Mouse (Mus musculus) thymus, adult 2 months (tissue): ENCODE data around the gene Usp20.

Source experiments
- CTCF ChIP-seq: fragments of 200-500 bp; IDR thresholded peaks from 2 replicates; pipeline ENCODE4 v1.5.1; 2012; ENCODE audit warnings: mild to moderate bottlenecking, control low read depth, low read length, moderate library complexity, borderline replicate concordance; ENCODE audit not compliant: control insufficient read depth, poor library complexity, insufficient read depth; ENCODE audit errors: extremely low read depth
- POLR2A ChIP-seq: fragments of 200-500 bp; IDR thresholded peaks from 2 replicates; pipeline ENCODE4 v1.6.1; 2012; ENCODE audit warnings: mild to moderate bottlenecking, low read length, control low read depth, moderate library complexity; ENCODE audit not compliant: control insufficient read depth, poor library complexity, insufficient read depth; ENCODE audit errors: extremely low read depth

GRCm38 (mm10) chr2:30990221-30990620, 8.1 kb downstream of the Usp20 start:
- TF ChIP-seq POLR2A, result no peak
- TF ChIP-seq CTCF, result no peak
